Mouse (Mus musculus): ENCODE measurements around the gene Atxn2. TPM values are rescaled to one million over a fixed set of nuclear protein-coding genes. Genes with fewer than 3 reads are reported as not detected.

Gene Atxn2
- total RNA-seq, 1 experiment, result 58.0 TPM

- Histone ChIP-seq H3K9me3 (ENCODE audit: control insufficient read depth, insufficient read depth, low read depth, low read length) (no peaks in the 10 kb centered on the region), H3K4me3 (ENCODE audit: insufficient read depth in 1 of 2, low read depth in 1 of 2, low read length in 2 of 2, poor library complexity in 1 of 2, severe bottlenecking in 1 of 2) (peak overlapping the region; percentile 73 to 95; a peak in 3 of 4 replicates), H3K36me3 (ENCODE audit: control insufficient read depth, insufficient read depth, low read length, poor library complexity, severe bottlenecking) (no peaks in the 10 kb centered on the region), H3K9ac (ENCODE audit: insufficient read depth, low read depth, low read length, poor library complexity, severe bottlenecking) (peak overlapping the region; percentile 93), H3K27ac (ENCODE audit: insufficient read depth, low read depth, low read length, poor library complexity, severe bottlenecking) (peak overlapping the region; percentile 85), H3K4me1 (ENCODE audit: control insufficient read depth in 2 of 2, insufficient read depth in 2 of 2, low read length in 2 of 2, poor library complexity in 1 of 2) (peaks cover 6 to 16% of the 10 kb centered on the region in 2 experiments; a peak in 3 of 4 replicates)
- TF ChIP-seq MAFK (IDR thresholded peaks at IDR 0.05; ENCODE audit: insufficient read depth, low read depth, low read length), result no peak
- TF ChIP-seq ZNF384 (IDR thresholded peaks at IDR 0.05; ENCODE audit: low read depth, low read length), result no peak
- no peak for TF ChIP-seq CHD2 (IDR thresholded peaks at IDR 0.05; ENCODE audit: low read depth, low read length)
- TF ChIP-seq ZC3H11A (IDR thresholded peaks at IDR 0.05; ENCODE audit: borderline replicate concordance, low read depth, low read length), result no peak
- no peak for TF ChIP-seq HCFC1 (IDR thresholded peaks at IDR 0.05; ENCODE audit: borderline replicate concordance, insufficient read depth, low read length)
- no peak for DNase-seq (ENCODE audit: low read depth, low spot score)
- in situ Hi-C loops (cut with MboI; ENCODE audit: low sequenced_read_pairs in 2 of 2, unreplicated experiment in 2 of 2), result no loop called here
Measured at GRCm38 (mm10) chr5:121711928-121712231, 743 bp downstream of the Atxn2 start.

GRCm38 (mm10) chr5:121712232-121712933, 1.2 kb downstream of the Atxn2 start:
- in situ Hi-C loops (cut with MboI; ENCODE audit: low sequenced_read_pairs in 2 of 2, unreplicated experiment in 2 of 2), result no loop called here
- DNase-seq (ENCODE audit: low read depth, low spot score), result no peak
- Histone ChIP-seq H3K36me3 (ENCODE audit: control insufficient read depth, insufficient read depth, low read length, poor library complexity, severe bottlenecking) (no peaks in the 10 kb centered on the region; the same call in 1 of the 2 replicates), H3K27ac (ENCODE audit: insufficient read depth, low read depth, low read length, poor library complexity, severe bottlenecking) (peak overlapping the region; percentile 85; the same call in 1 of the 2 replicates), H3K4me1 (ENCODE audit: control insufficient read depth in 2 of 2, insufficient read depth in 2 of 2, low read length in 2 of 2, poor library complexity in 1 of 2) (peaks cover 6 to 16% of the 10 kb centered on the region in 2 experiments; a peak in 3 of 4 replicates), H3K9ac (ENCODE audit: insufficient read depth, low read depth, low read length, poor library complexity, severe bottlenecking) (peak overlapping the region; percentile 93), H3K4me3 (ENCODE audit: insufficient read depth in 1 of 2, low read depth in 1 of 2, low read length in 2 of 2, poor library complexity in 1 of 2, severe bottlenecking in 1 of 2) (peak overlapping the region; percentile 73 to 95), H3K9me3 (ENCODE audit: control insufficient read depth, insufficient read depth, low read depth, low read length) (no peaks in the 10 kb centered on the region)
- no peak for TF ChIP-seq ZC3H11A (IDR thresholded peaks at IDR 0.05; ENCODE audit: borderline replicate concordance, low read depth, low read length)
- TF ChIP-seq HCFC1 (IDR thresholded peaks at IDR 0.05; ENCODE audit: borderline replicate concordance, insufficient read depth, low read length), result no peak
- no peak for TF ChIP-seq ZNF384 (IDR thresholded peaks at IDR 0.05; ENCODE audit: low read depth, low read length)
- no peak for TF ChIP-seq MAFK (IDR thresholded peaks at IDR 0.05; ENCODE audit: insufficient read depth, low read depth, low read length)
- no peak for TF ChIP-seq CHD2 (IDR thresholded peaks at IDR 0.05; ENCODE audit: low read depth, low read length)

GRCm38 (mm10) chr5:121712934-121713538, 1.9 kb downstream of the Atxn2 start:
- Histone ChIP-seq H3K9me3 (ENCODE audit: control insufficient read depth, insufficient read depth, low read depth, low read length) (no peaks in the 10 kb centered on the region), H3K4me1 (ENCODE audit: control insufficient read depth in 2 of 2, insufficient read depth in 2 of 2, low read length in 2 of 2, poor library complexity in 1 of 2) (peaks cover 6 to 16% of the 10 kb centered on the region in 2 experiments), H3K36me3 (ENCODE audit: control insufficient read depth, insufficient read depth, low read length, poor library complexity, severe bottlenecking) (no peaks in the 10 kb centered on the region; the same call in 1 of the 2 replicates), H3K27ac (ENCODE audit: insufficient read depth, low read depth, low read length, poor library complexity, severe bottlenecking) (peak overlapping the region; percentile 20; the same call in 1 of the 2 replicates), H3K9ac (ENCODE audit: insufficient read depth, low read depth, low read length, poor library complexity, severe bottlenecking) (peak overlapping the region; percentile 93), H3K4me3 (ENCODE audit: insufficient read depth in 1 of 2, low read depth in 1 of 2, low read length in 2 of 2, poor library complexity in 1 of 2, severe bottlenecking in 1 of 2) (peak overlapping the region; percentile 73 to 95)
- TF ChIP-seq ZNF384 (IDR thresholded peaks at IDR 0.05; ENCODE audit: low read depth, low read length) (no peak), MAFK (IDR thresholded peaks at IDR 0.05; ENCODE audit: insufficient read depth, low read depth, low read length) (no peak), HCFC1 (IDR thresholded peaks at IDR 0.05; ENCODE audit: borderline replicate concordance, insufficient read depth, low read length) (no peak), CHD2 (IDR thresholded peaks at IDR 0.05; ENCODE audit: low read depth, low read length) (no peak), ZC3H11A (IDR thresholded peaks at IDR 0.05; ENCODE audit: borderline replicate concordance, low read depth, low read length) (no peak)
- in situ Hi-C loops (cut with MboI; ENCODE audit: low sequenced_read_pairs in 2 of 2, unreplicated experiment in 2 of 2), result no loop called here
- DNase-seq (ENCODE audit: low read depth, low spot score), result no peak

- Histone ChIP-seq H3K9ac (ENCODE audit: insufficient read depth, low read depth, low read length, poor library complexity, severe bottlenecking) (no peak overlapping the region), H3K9me3 (ENCODE audit: control insufficient read depth, insufficient read depth, low read depth, low read length) (no peaks in the 10 kb centered on the region), H3K4me1 (ENCODE audit: control insufficient read depth in 2 of 2, insufficient read depth in 2 of 2, low read length in 2 of 2, poor library complexity in 1 of 2) (peaks cover 7 to 16% of the 10 kb centered on the region in 2 experiments), H3K4me3 (ENCODE audit: insufficient read depth in 1 of 2, low read depth in 1 of 2, low read length in 2 of 2, poor library complexity in 1 of 2, severe bottlenecking in 1 of 2) (no peak overlapping the region), H3K36me3 (ENCODE audit: control insufficient read depth, insufficient read depth, low read length, poor library complexity, severe bottlenecking) (no peaks in the 10 kb centered on the region; the same call in 1 of the 2 replicates), H3K27ac (ENCODE audit: insufficient read depth, low read depth, low read length, poor library complexity, severe bottlenecking) (no peak overlapping the region)
- TF ChIP-seq ZNF384 (IDR thresholded peaks at IDR 0.05; ENCODE audit: low read depth, low read length) (no peak), CHD2 (IDR thresholded peaks at IDR 0.05; ENCODE audit: low read depth, low read length) (no peak), ZC3H11A (IDR thresholded peaks at IDR 0.05; ENCODE audit: borderline replicate concordance, low read depth, low read length) (no peak), MAFK (IDR thresholded peaks at IDR 0.05; ENCODE audit: insufficient read depth, low read depth, low read length) (no peak), HCFC1 (IDR thresholded peaks at IDR 0.05; ENCODE audit: borderline replicate concordance, insufficient read depth, low read length) (no peak)
- DNase-seq (ENCODE audit: low read depth, low spot score), result no peak
- in situ Hi-C loops (cut with MboI; ENCODE audit: low sequenced_read_pairs in 2 of 2, unreplicated experiment in 2 of 2), result no loop called here
Measured at GRCm38 (mm10) chr5:121714331-121714730, 3.2 kb downstream of the Atxn2 start.
